Mouse (Mus musculus): Measurements from ENCODE around the gene Polr2b. TPM values are rescaled to one million over a fixed set of nuclear protein-coding genes. Genes with fewer than 3 reads are reported as not detected.

Polr2b gene
- total RNA-seq, 4 experiments from 2014 or later, result 63.5 to 111 (median 85.4) TPM

DNA sequence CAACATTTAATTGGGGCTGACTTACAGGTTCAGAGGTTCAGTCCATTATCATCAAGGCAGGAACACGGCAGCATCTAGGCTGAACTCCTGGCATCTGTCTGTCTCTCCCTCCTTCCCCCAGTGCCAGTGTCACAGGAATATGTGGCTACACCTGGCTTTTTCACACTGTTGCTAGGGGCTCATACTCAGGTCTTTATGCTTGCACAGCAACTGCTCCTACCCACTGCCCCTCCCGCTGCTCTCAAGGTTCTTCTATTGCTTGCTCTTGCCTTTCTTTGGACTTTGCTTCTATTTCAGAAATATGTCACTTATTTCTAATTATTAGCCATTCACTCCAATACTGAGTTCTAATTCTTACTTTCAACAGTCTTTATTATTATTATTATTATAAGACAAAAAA is 80.3 kb downstream of the Polr2b start:
- DNase-seq, result no peak

DNA sequence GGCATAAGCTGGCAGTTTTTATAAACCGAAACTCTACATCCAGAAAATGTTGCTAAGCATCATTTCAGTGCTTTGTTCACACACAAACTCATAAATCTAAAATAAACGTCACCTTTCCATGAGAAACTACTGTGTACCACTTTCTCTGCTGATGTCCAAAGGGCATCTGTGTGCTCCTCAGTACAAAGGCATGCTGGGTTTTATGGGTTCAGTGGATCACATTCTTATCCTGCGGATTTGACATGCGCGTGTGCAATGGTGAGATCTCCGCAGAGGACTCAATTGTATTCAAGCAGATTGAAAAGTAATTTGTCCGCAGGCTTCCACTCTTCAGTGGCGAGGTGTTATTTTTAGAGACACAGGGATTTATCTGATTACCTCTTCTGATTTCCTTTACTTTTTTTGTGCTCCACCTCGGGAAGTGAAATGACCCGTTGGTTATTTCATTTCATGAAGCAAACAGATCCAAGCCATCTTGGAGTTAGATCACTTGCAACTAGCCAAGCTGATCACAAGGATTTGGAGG is 83.2 kb downstream of the Polr2b start:
- no peak for DNase-seq

DNA sequence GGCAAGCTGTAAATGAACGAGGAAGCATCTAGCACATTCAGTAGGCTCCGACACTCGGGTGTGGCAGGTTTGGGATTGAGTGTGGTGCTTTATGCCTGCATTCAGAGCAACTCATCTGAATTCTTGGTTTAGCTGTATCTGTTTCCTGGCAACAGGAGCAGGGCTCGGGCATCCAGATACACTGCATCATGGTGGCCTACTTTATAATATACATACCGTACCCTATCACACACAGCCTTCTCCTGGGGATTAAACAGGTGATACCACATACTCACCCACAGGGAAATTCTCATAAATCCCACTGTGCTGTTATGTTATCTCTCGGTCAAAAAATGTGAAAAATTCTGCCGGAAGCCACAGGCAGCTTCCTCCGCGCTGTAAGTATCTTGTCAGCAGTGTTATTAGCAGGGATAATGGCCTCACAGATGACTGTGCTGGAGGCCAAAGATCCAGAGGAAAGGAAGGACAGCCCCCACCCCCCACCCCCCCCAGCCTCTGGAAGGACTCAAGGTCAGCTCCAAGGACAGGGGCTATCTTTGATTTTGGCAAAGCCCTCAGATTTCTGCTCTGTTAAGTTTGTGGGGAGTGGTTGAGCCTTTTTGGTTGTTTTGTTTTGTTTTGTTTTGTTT is 84.2 kb downstream of the Polr2b start:
- no peak for DNase-seq

DNA sequence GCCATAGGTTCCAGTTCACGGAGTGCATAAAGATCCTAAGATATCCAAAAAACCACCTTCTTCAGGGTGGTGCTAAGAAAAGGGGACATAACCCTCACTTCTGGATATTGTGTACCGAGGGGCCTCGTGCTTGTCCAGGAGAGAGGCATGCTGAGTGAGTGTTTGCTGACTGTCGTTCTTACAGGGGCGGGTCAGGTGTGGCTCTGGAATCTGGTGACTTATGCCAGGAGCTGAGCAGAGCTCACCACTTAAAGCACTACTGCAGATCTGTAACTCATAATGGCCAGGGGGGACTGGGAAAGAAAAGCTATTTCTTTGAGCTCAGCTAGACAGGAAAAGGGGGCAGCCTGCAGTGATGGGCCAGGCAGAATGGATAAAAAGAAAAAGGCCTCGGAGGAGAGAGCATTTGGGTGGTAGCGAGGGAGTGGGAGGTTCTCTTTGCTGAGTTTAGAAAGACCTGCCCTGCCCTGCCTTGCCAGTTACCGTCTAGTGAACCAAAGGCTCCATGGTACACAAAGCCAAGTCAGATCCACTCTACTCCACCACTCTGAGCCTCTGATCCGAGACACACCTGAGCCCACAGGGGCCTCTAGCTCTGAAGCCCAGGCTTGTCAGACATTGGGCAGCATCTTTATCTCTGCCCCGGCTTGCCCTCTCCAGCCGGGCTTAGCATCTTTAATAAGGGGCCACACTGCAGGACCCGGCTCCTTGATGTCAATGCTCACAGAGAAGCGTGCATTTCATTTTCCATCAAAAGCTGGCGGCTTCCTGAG is 88.5 kb downstream of the Polr2b start:
- no peak for DNase-seq

Small RNA genes lying within 50 kb of the gene (microRNA-seq; reads per million reads assigned to microRNA genes)
- 0 reads per million in 2 experiments for gene Mir5098

Other genes with a start within 250 kb of the Polr2b start
- 1 to 10 TPM; 1.5 to 4.1 (median 2.1) TPM for gene Hopx, start 195.0 kb upstream of the Polr2b start, total RNA-seq (2022)
- gene Spink2, start 98.7 kb upstream of the Polr2b start, total RNA-seq (2022), result not detected
- gene Rest, start 44.7 kb upstream of the Polr2b start, total RNA-seq (2022), result 10 to 100 TPM; 24.0 to 31.9 (median 26.4) TPM
- gene Noa1, start 63 bp upstream of the Polr2b start, total RNA-seq (2022), result 10 to 100 TPM; 25.0 to 29.8 (median 27.7) TPM
- gene Igfbp7, start 97.9 kb downstream of the Polr2b start, total RNA-seq (2022), result 100 to 1,000 TPM; 532 to 639 (median 602) TPM

Measured in adrenal gland, adult 8-10 months (tissue).